Mouse (Mus musculus): ENCODE data around the gene Odf3l2.
A peak's percentile ranks its signal among the peaks of the same experiment; 100 is the strongest.

The Odf3l2 gene

GRCm38 (mm10) chr10:79671396-79672087 lies 26.0 kb upstream of the Odf3l2 start:
- DNase-seq (ENCODE audit: low read depth, low spot score) = no peak

- DNase-seq (ENCODE audit: low read depth, low spot score) = no peak
Measured at GRCm38 (mm10) chr10:79670071-79670888, 24.7 kb upstream of the Odf3l2 start.

GRCm38 (mm10) chr10:79669576-79670057 lies 24.1 kb upstream of the Odf3l2 start:
- peak; percentile 76 for DNase-seq (ENCODE audit: low read depth, low spot score)

- peak; percentile 93 for DNase-seq (ENCODE audit: low read depth, low spot score)
Measured at GRCm38 (mm10) chr10:79668771-79669575, 23.4 kb upstream of the Odf3l2 start, which contains the start of gene Tpgs1. Tpgs1 (plus strand) TSS chr10:79669369.

GRCm38 (mm10) chr10:79668076-79668475 lies 22.5 kb upstream of the Odf3l2 start:
- DNase-seq (ENCODE audit: low read depth, low spot score) = no peak

GRCm38 (mm10) chr10:79666493-79666892 lies 21.0 kb upstream of the Odf3l2 start:
- no peak for DNase-seq (ENCODE audit: low read depth, low spot score)

- DNase-seq (ENCODE audit: low read depth, low spot score) = no peak
Measured at GRCm38 (mm10) chr10:79665051-79665450, 19.5 kb upstream of the Odf3l2 start.

GRCm38 (mm10) chr10:79664131-79664665 lies 18.7 kb upstream of the Odf3l2 start, which contains the start of gene Madcam1:
Madcam1 (plus strand) TSS chr10:79664559.
- DNase-seq (ENCODE audit: low read depth, low spot score) = peak; percentile 86

- DNase-seq (ENCODE audit: low read depth, low spot score) = no peak
Measured at GRCm38 (mm10) chr10:79661861-79662260, 16.3 kb upstream of the Odf3l2 start.

- peak; percentile 40 for DNase-seq (ENCODE audit: low read depth, low spot score)
Measured at GRCm38 (mm10) chr10:79660298-79660697, 14.8 kb upstream of the Odf3l2 start.

GRCm38 (mm10) chr10:79658829-79659228 lies 13.3 kb upstream of the Odf3l2 start:
- peak; percentile 41 for DNase-seq (ENCODE audit: low read depth, low spot score)

- no peak for DNase-seq (ENCODE audit: low read depth, low spot score)
Measured at GRCm38 (mm10) chr10:79654946-79655395, 9.4 kb upstream of the Odf3l2 start.

GRCm38 (mm10) chr10:79652789-79653188 lies 7.3 kb upstream of the Odf3l2 start:
- DNase-seq (ENCODE audit: low read depth, low spot score) = no peak

- peak; percentile 88 for DNase-seq (ENCODE audit: low read depth, low spot score)
Measured at GRCm38 (mm10) chr10:79649070-79649751, 3.7 kb upstream of the Odf3l2 start.

GRCm38 (mm10) chr10:79638486-79639204 lies 6.9 kb downstream of the Odf3l2 start:
- no peak for DNase-seq (ENCODE audit: low read depth, low spot score)

GRCm38 (mm10) chr10:79637128-79638110 lies 8.1 kb downstream of the Odf3l2 start, which contains the start of gene Shc2:
Shc2 (minus strand) TSS chr10:79637918.
- no peak for DNase-seq (ENCODE audit: low read depth, low spot score)

GRCm38 (mm10) chr10:79636287-79636686 lies 9.3 kb downstream of the Odf3l2 start:
- DNase-seq (ENCODE audit: low read depth, low spot score) = no peak

GRCm38 (mm10) chr10:79633006-79633777 lies 12.3 kb downstream of the Odf3l2 start:
- no peak for DNase-seq (ENCODE audit: low read depth, low spot score)
